Mouse (Mus musculus) CH12.LX (cell line): ENCODE results near the gene Sap25. TPM values are rescaled to one million over a fixed set of nuclear protein-coding genes. Genes with fewer than 3 reads are reported as not detected.

ENCODE experiments used
- DNase-seq: peaks from one replicate; pipeline ENCODE4 v3.0.0-alpha.2; 2013; ENCODE audit errors: extremely low read depth
- H3K27ac ChIP-seq: 2 replicates; pipeline ENCODE4 v1.5.1; 2012; ENCODE audit warnings: low read depth, mild to moderate bottlenecking, control low read depth, moderate library complexity; ENCODE audit not compliant: insufficient read depth
- H3K27me3 ChIP-seq: replicated peaks from 2 replicates; pipeline ENCODE3; 2012; ENCODE audit warnings: inconsistent platforms
- H3K36me3 ChIP-seq, 2 experiments: replicated peaks in 1 of 2; 2 replicates each; pipeline versions ENCODE3 to v1.6.1; 2012; ENCODE audit warnings: inconsistent platforms in 1 of 2, low read length in 1 of 2, mild to moderate bottlenecking in 1 of 2, mixed read lengths in 1 of 2, moderate library complexity in 1 of 2; ENCODE audit not compliant: control insufficient read depth in 1 of 2, insufficient read depth in 1 of 2
- H3K4me1 ChIP-seq, 2 experiments: 2 replicates each; pipeline ENCODE4 v1.6.1; 2012; ENCODE audit warnings: inconsistent platforms in 1 of 2, moderate library complexity in 1 of 2; ENCODE audit not compliant: insufficient read depth in 2 of 2, control insufficient read depth in 1 of 2
- H3K4me2 ChIP-seq: 2 replicates; pipeline ENCODE4 v1.6.1; 2012; ENCODE audit warnings: low read depth, mild to moderate bottlenecking, control low read depth; ENCODE audit not compliant: poor library complexity, insufficient read depth, severe bottlenecking
- H3K4me3 ChIP-seq, 3 experiments: fragments of 150-350 bp in 1 of 3; sonication (generic) in 1 of 3; replicated peaks in 1 of 3; 2 replicates each; pipeline versions ENCODE3 to v1.5.1; 2011 to 2012; ENCODE audit warnings: low read depth in 2 of 3, low read length in 2 of 3, mild to moderate bottlenecking in 2 of 3, moderate library complexity in 2 of 3, control low read depth in 1 of 3, improper control_type of control experiment in 1 of 3, inconsistent platforms in 1 of 3, mixed read lengths in 1 of 3; ENCODE audit not compliant: poor library complexity in 1 of 3
- H3K79me2 ChIP-seq: replicated peaks from 2 replicates; pipeline ENCODE4 v1.6.1; 2012; ENCODE audit warnings: mild to moderate bottlenecking, moderate library complexity; ENCODE audit not compliant: control insufficient read depth, poor library complexity, insufficient read depth, severe bottlenecking; ENCODE audit errors: extremely low read depth
- H3K9ac ChIP-seq: 2 replicates; pipeline ENCODE4 v1.6.1; 2012; ENCODE audit warnings: low read depth, mild to moderate bottlenecking, control low read depth, moderate library complexity; ENCODE audit not compliant: insufficient read depth
- H3K9me3 ChIP-seq: replicated peaks from 2 replicates; pipeline ENCODE3; 2012; ENCODE audit warnings: low read length, inconsistent platforms, mixed read lengths
- EP300 ChIP-seq: IDR thresholded peaks from 2 replicates; pipeline ENCODE4 v1.6.1; 2011; ENCODE audit warnings: low read length, improper control_type of control experiment
- GABPA ChIP-seq: IDR thresholded peaks from 2 replicates; pipeline ENCODE4 v1.6.1; 2012; ENCODE audit warnings: low read depth, low read length, improper control_type of control experiment, inconsistent platforms; ENCODE audit not compliant: insufficient replicate concordance
- IRF4 ChIP-seq: IDR thresholded peaks from 2 replicates; pipeline ENCODE4 v1.6.1; 2014; ENCODE audit warnings: low read depth, mild to moderate bottlenecking, inconsistent platforms, low read length, improper control_type of control experiment
- MAZ ChIP-seq: IDR thresholded peaks from 2 replicates; pipeline ENCODE4 v1.6.1; 2012; ENCODE audit warnings: low read depth, mild to moderate bottlenecking, inconsistent platforms, low read length, improper control_type of control experiment, moderate library complexity
- MYC ChIP-seq: IDR thresholded peaks from 2 replicates; pipeline ENCODE4 v1.6.1; 2011; ENCODE audit warnings: low read depth, mild to moderate bottlenecking, improper control_type of control experiment, low read length
- NELFE ChIP-seq: IDR thresholded peaks from 2 replicates; pipeline ENCODE4 v1.6.1; 2011; ENCODE audit warnings: low read depth, low read length, improper control_type of control experiment
- POLR2A ChIP-seq: IDR thresholded peaks from 2 replicates; pipeline ENCODE4 v1.6.1; 2011; ENCODE audit warnings: low read depth, mild to moderate bottlenecking, improper control_type of control experiment, low read length
- POLR2AphosphoS2 ChIP-seq: IDR thresholded peaks from 2 replicates; pipeline ENCODE4 v1.6.1; 2011; ENCODE audit warnings: low read depth, low read length, improper control_type of control experiment
- RAD21 ChIP-seq: IDR thresholded peaks from 2 replicates; pipeline ENCODE4 v1.6.1; 2011; ENCODE audit warnings: low read depth, mild to moderate bottlenecking, low read length, improper control_type of control experiment, moderate library complexity
- SMC3 ChIP-seq: IDR thresholded peaks from 2 replicates; pipeline ENCODE4 v1.6.1; 2011; ENCODE audit warnings: low read depth, low read length, improper control_type of control experiment
- TBP ChIP-seq: conservative IDR thresholded peaks from 2 replicates; pipeline ENCODE4 v1.6.1; 2011; ENCODE audit warnings: low read depth, low read length, improper control_type of control experiment
- TCF12 ChIP-seq: IDR thresholded peaks from 2 replicates; pipeline ENCODE4 v1.6.1; 2014; ENCODE audit warnings: low read depth, mild to moderate bottlenecking, inconsistent platforms, low read length, improper control_type of control experiment
- UBTF ChIP-seq: IDR thresholded peaks from 2 replicates; pipeline ENCODE4 v1.6.1; 2012; ENCODE audit warnings: low read depth, mild to moderate bottlenecking, inconsistent platforms, low read length, improper control_type of control experiment, moderate library complexity
- ZC3H11A ChIP-seq: IDR thresholded peaks from 2 replicates; pipeline ENCODE4 v1.6.1; 2012; ENCODE audit warnings: low read depth, mild to moderate bottlenecking, inconsistent platforms, low read length, improper control_type of control experiment
- dilution Hi-C: fragments of 300-500 bp; cut with MboI; formaldehyde crosslinking; loops from 2 replicates; pipeline ENCODE4 v1.14.3; 2020; ENCODE audit warnings: low sequenced_read_pairs; ENCODE audit not compliant: extremely low pct_unique_long_range_greater_than_20kb, extremely low pct_ligation_motif_present
- in situ Hi-C: fragments of 300-500 bp; cut with MboI; formaldehyde crosslinking; loops from 3 replicates; pipeline ENCODE4 v1.14.3; 2019; ENCODE audit warnings: low sequenced_read_pairs, low pct_ligation_motif_present, low pct_unique_long_range_greater_than_20kb, mixed read lengths
- polyA plus RNA-seq: library from polyadenylated mRNA; unstranded; fragments of >175 nt; gene quantifications from 2 replicates; pipeline ENCODE4 v1.2.1, GENCODE M21; 2012; ENCODE audit warnings: low read depth; ENCODE audit not compliant: insufficient read length
- total RNA-seq, 2 experiments: library from RNA; depleted of rRNA; stranded (reverse); fragments of 300-350 nt in 1 of 2; fragments of >200 nt in 1 of 2; gene quantifications; 2 replicates each; pipeline ENCODE4 v1.2.3; 2012 to 2014

Gene Sap25
- total and polyA plus RNA-seq, 3 experiments = 2.1 to 16.6 (median 2.4) TPM

- in situ Hi-C loops (no loop called here), dilution Hi-C loops (no loop called here)
- Histone ChIP-seq H3K9ac (no peak overlapping the region), H3K79me2 (no peaks in the 10 kb centered on the region), H3K4me3 (no peak overlapping the region), H3K9me3 (no peaks in the 10 kb centered on the region), H3K4me1 (peaks cover 0 to 17% of the 10 kb centered on the region in 2 experiments; a peak in 2 of 4 replicates), H3K27ac (no peak overlapping the region), H3K4me2 (no peak overlapping the region), H3K36me3 (peaks cover 0 to 35% of the 10 kb centered on the region in 2 experiments), H3K27me3 (no peaks in the 10 kb centered on the region)
- no peak for DNase-seq
- TF ChIP-seq GABPA = no peak
- no peak for TF ChIP-seq ZC3H11A
- no peak for TF ChIP-seq UBTF
- no peak for TF ChIP-seq POLR2AphosphoS2
Measured at GRCm38 (mm10) chr5:137609292-137609691, 31.8 kb upstream of the Sap25 start.

DNA sequence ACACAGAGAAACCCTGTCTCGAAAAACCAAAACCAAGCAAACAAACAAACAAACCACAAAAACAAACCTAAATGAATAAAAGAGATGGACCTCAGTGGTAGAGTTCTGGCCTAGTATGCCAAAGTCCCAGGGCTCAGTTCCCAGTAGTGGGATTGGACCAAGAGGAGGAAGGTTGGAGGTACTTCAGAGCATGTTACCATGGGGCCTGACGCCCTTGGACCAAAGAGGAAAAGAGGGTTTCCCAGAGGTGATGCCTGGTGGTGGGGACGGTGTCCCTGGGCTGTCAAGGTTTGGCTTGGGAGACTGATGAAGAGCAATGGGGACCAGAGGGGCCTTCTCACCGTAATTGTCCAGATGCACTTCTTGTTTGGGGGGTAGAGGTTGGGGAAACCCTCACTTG lies 31.1 kb upstream of the Sap25 start:
- H3K36me3 ChIP-seq = peaks cover 0 to 33% of the 10 kb centered on the region in 2 experiments
- H3K27ac ChIP-seq = no peak overlapping the region
- in situ Hi-C loops (no loop called here), dilution Hi-C loops (no loop called here)
- no peak overlapping the region for H3K4me3 ChIP-seq
- no peak for TF ChIP-seq SMC3
- TF ChIP-seq NELFE = no peak
- TF ChIP-seq MAZ = no peak
- no peak for TF ChIP-seq IRF4
- TF ChIP-seq TCF12 = no peak
- no peak for TF ChIP-seq POLR2A
- H3K4me1 ChIP-seq = peaks cover 0 to 14% of the 10 kb centered on the region in 2 experiments; a peak in 2 of 4 replicates
- no peaks in the 10 kb centered on the region for H3K9me3 ChIP-seq
- DNase-seq = no peak
- H3K27me3 ChIP-seq = no peaks in the 10 kb centered on the region
- H3K79me2 ChIP-seq = no peaks in the 10 kb centered on the region
- no peak overlapping the region for H3K9ac ChIP-seq
- no peak overlapping the region for H3K4me2 ChIP-seq

DNA sequence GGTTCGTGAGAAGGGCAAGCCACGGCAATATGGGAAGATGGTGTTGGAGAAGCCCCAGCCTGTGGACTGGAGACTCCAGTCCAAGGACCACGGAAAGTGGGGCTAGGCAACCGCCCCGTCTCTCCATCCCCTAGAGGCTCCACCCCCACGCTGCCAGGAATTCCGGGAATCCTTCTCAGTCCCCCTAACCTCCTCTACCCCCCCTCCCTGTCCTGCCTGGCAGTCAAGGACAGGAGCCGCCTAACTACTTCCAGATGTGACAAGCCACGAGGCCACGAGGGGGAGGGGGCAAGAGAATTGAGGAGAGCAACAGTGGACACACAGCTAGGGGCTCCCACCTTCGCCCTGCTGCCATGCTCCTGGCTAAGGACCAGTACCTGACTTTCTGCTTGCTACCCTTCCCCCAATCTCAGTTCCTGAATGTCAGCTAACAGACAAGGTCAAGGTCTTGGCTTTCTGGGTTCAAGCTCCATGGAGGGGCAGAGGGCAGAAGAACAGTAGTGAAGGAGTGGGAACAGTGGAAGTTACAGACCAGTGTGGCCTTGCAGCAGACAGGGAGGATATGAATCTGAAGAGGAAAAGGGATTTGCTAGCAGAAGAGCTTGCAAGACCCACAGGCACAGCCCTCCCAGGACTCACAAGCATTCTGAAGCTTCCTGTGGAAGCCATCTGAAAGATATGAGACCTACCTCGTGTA lies 30.4 kb upstream of the Sap25 start:
- DNase-seq = no peak
- dilution Hi-C loops = no loop called here
- H3K79me2 ChIP-seq = no peaks in the 10 kb centered on the region
- peaks cover 0 to 27% of the 10 kb centered on the region in 2 experiments for H3K36me3 ChIP-seq
- no peak for TF ChIP-seq RAD21
- TF ChIP-seq EP300 = no peak
- no peak for TF ChIP-seq IRF4
- no peak for TF ChIP-seq MYC
- no peak for TF ChIP-seq POLR2AphosphoS2
- TF ChIP-seq TBP = no peak
- in situ Hi-C loops = no loop called here
- H3K4me2 ChIP-seq = no peak overlapping the region
- no peak overlapping the region for H3K4me3 ChIP-seq
- no peak overlapping the region for H3K27ac ChIP-seq
- H3K27me3 ChIP-seq = no peaks in the 10 kb centered on the region
- H3K9me3 ChIP-seq = no peaks in the 10 kb centered on the region
- H3K9ac ChIP-seq = no peak overlapping the region
- H3K4me1 ChIP-seq = peaks cover 0 to 11% of the 10 kb centered on the region in 2 experiments; a peak in 2 of 4 replicates
